Mouse (Mus musculus) gastrocnemius, adult 18-20 months (tissue): ENCODE results near the gene Hist1h3h. TPM values are rescaled to one million over a fixed set of nuclear protein-coding genes. Genes with fewer than 3 reads are reported as not detected.
"Not testable (repeated sequence)": the region's sequence is repeated elsewhere in the genome, so short reads cannot be mapped to it uniquely, and the experiment has no call there.

Experiments used
- DNase-seq: peaks from one replicate; pipeline ENCODE4 v3.0.0; 2021; ENCODE audit warnings: low spot score
- total RNA-seq, 2 experiments: library from RNA; stranded (reverse); gene quantifications; 2 replicates each; pipeline ENCODE4 v1.2.3; 2021

The Hist1h3h gene
- total RNA-seq, 2 experiments from 2014 or later: 2.3 TPM; not detected in 1

GRCm38 (mm10) chr13:21727948-21728572 lies 10.6 kb downstream of the Hist1h3h start:
- no peak for DNase-seq

DNA sequence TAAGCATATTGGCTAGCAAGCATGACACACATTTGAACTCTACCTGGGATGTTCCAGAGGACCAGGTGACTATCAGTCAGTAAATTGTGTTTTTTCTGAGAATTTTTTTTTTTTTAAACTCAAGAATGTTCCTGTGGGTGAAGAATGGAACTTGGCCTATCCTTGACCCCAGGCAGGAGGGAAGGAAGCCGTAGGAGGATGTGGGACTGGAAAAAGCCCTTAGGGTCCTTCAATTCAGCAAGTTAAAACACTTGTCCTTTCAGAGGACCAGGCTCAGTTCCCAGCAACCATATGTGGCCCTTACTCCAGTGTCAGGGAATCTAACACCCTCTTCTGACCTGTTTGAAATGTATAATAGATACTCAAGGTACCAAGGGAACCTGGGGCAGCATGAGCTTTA lies 12.1 kb downstream of the Hist1h3h start:
- no peak for DNase-seq

DNA sequence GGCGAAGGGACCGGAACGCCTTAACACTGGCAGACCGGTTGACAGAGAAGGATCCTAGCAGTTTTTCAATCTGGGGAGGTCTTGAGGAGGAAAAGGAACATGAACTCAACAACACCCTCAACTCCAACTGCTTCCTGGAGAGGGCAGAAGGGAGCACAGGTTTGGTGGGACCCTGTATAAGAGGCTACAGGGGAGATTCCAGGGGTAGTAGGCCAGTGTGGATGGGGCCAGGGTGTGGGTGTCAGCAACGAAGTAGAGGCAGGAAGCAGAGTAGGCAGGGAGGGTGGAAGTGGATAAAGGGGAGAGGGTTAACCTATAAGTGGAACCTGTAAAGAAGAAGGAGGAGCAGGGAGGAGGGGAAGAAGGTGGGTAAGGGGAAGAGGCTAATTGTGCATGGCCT lies 16.0 kb downstream of the Hist1h3h start:
- no peak for DNase-seq

DNA sequence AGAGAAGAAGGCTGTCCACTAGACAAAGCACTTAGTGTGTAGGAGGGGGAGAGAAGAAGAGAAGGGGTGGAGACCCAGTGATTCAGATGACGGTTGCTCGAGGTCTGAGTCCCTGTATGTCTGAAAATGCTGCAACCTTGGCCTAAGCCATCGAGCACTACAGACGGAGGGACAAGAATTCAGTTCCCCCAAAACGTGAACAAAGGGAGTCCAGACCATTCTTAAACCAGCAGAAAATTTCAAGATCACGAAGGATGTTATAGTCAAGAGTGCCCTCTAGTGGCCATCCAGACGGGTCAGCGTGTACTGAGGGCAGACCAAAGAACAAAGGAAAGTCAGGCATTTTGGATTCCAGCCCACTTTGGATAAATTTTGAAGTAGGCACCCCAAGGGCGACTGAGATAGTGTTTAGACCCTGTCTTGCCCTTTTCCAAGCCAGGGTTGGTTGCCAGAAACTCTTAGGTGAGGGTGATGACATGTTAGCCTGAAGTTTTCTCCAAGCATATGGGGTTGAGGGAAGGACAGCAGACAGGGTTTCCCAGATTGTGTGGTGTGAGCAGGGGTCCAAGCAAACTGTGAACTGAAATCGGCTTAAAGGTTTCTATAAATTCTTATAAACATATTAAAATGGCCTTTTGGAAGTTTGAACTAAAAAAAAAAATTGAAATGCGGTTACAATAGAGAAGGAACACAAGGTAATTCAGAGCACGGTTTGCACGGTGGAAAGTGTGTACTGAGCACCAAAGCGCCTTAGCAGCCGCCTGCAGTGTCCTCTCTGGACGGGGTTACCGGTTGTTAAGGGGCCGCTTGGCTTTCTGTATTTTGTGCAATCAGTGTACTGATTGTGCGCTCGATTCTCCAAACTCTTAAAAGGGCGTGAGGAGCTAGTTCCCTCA lies 16.8 kb downstream of the Hist1h3h start:
- DNase-seq: peak; percentile 74

DNA sequence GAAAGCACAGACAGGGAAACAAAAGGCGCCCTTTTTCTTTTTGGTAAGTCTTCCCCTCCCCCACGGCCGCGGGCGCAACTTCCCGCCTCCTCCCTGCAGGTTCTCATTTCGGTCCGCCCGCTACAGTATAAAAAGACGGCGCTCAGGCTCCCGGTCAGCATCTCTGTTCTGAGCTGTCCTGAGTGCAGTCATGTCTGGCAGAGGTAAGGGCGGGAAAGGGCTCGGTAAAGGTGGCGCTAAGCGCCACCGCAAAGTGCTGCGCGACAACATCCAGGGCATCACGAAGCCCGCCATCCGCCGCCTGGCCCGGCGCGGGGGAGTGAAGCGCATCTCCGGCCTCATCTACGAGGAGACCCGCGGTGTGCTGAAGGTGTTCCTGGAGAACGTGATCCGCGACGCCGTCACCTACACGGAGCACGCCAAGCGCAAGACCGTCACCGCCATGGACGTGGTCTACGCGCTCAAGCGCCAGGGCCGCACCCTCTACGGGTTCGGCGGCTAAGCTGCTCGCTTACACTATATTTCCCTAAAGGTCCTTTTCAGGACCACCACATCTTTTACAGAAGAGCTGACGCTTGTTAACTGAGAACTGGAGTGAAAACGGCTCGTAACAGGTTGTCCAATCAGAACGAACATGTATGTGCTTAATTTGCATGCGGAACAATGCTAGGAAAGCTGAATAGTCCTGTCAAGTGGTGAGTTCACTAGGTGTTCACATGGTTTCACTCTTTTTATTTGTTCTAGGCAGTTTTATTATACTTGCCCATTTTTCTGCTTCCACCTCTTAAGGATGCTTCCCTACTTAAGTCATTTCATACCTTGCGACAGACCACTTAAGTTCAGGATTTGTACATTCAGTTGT lies 17.7 kb downstream of the Hist1h3h start, which contains the start of gene Hist1h4j:
TSS of gene Hist1h4j (plus strand) at position 159 of the 862 bp plus-strand sequence.
- DNase-seq: not testable (repeated sequence)

GRCm38 (mm10) chr13:21745006-21745405 lies 27.5 kb downstream of the Hist1h3h start:
- DNase-seq: no peak

- no peak for DNase-seq
These were observed 32.1 kb downstream of the Hist1h3h start for GRCm38 (mm10) chr13:21749387-21750158.

GRCm38 (mm10) chr13:21750159-21751017 lies 32.9 kb downstream of the Hist1h3h start, which contains the start of gene Hist1h4k:
Gene Hist1h4k, minus strand, starts transcription at chr13:21750505.
- DNase-seq: peak; percentile 48

GRCm38 (mm10) chr13:21751417-21751816 lies 34.0 kb downstream of the Hist1h3h start:
- DNase-seq: no peak

DNA sequence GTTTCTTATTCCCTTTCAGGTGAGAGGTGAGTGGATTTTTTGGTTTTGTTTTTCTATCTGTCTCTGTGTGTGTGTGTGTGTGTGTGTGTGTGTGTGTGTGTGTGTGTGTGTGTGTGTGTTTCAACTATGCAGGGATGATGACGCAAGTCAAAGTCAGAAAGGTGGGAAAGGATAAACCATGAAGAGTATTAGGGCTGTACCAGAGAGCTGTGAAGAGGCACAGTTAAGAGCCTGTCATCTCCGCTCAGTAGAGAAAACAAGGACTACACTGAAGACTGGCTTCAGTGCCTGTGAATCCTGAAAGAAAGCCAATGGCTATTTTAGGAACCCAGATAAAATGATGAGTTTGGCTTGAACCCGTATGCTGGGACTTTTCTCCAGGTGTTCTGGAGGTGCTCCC lies 34.4 kb downstream of the Hist1h3h start:
- DNase-seq: no peak

- no peak for DNase-seq
These were observed 34.9 kb downstream of the Hist1h3h start for GRCm38 (mm10) chr13:21752356-21752755.

- DNase-seq: no peak
These were observed 35.6 kb downstream of the Hist1h3h start for GRCm38 (mm10) chr13:21753051-21753523.

- peak; percentile 27 for DNase-seq
These were observed 36.2 kb downstream of the Hist1h3h start, which contains the start of the genes Hist1h2ak and Hist1h2bn for GRCm38 (mm10) chr13:21753524-21754285. Gene Hist1h2ak, minus strand, starts transcription at chr13:21753827. Gene Hist1h2bn, plus strand, starts transcription at chr13:21754123.

DNA sequence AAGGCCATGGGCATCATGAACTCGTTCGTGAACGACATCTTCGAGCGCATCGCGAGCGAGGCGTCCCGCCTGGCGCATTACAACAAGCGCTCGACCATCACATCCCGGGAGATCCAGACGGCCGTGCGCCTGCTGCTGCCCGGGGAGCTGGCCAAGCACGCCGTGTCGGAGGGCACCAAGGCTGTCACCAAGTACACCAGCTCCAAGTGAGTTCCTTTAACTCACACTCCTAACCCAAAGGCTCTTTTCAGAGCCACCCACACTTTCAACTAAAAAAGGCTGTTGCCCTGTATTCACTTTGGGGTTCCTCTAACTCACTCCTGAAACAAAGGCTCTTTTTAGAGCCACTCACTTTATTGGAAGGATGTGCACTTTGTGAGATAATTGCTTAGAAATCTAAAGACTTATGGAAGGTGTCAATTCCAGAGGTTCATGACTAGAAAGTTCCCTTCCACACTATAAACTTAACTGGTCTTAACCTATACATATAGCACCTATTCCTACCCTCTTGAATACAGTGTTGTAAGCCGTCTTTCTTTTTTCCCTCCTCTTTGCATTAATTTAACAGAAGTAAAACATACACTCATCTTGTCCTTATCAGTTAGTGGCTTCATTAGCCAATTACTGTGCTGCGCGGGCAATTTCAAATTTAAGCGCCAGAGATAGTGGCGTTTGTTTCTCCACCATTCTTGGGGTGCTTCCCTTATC lies 37.0 kb downstream of the Hist1h3h start:
- not testable (repeated sequence) for DNase-seq

- no peak for DNase-seq
These were observed 38.2 kb downstream of the Hist1h3h start for GRCm38 (mm10) chr13:21755707-21756106.
